Mouse (Mus musculus): ENCODE data around the gene Timm8b. TPM values are rescaled to one million over a fixed set of nuclear protein-coding genes. Genes with fewer than 3 reads are reported as not detected.

Timm8b gene
- 374 and 437 TPM in 2 replicates for polyA plus RNA-seq (2015; fragmentation: Nextera tagmentation; extraction: Ambion mirVana)

- peak within 1 kb of the TSS; percentile 82 for H3K27ac ChIP-seq
- peak within 1 kb of the TSS; percentile 86 for H3K4me3 ChIP-seq
- no peaks in the 10 kb centered on the region for H3K27me3 ChIP-seq
- ATAC-seq = peak; percentile 98
- H3K9me3 ChIP-seq (replicated peaks) = no peaks in the 10 kb centered on the region
- H3K4me2 ChIP-seq = peak within 1 kb of the TSS; percentile 77
- WGBS = 1% methylated on average over 48 of the region's 48 CpGs
- peaks cover 25% of the 10 kb centered on the region for H3K4me1 ChIP-seq
- peak within 1 kb of the TSS; percentile 89 for H3K9ac ChIP-seq
- peaks cover 49% of the 10 kb centered on the region for H3K36me3 ChIP-seq (ENCODE audit: poor library complexity, severe bottlenecking)
These were observed at the start of gene Timm8b, which contains the start of gene Sdhd for GRCm38 (mm10) chr9:50603189-50603997. Gene Timm8b (plus strand): TSS chr9:50603910. Gene Sdhd (minus strand): TSS chr9:50603812.

DNA sequence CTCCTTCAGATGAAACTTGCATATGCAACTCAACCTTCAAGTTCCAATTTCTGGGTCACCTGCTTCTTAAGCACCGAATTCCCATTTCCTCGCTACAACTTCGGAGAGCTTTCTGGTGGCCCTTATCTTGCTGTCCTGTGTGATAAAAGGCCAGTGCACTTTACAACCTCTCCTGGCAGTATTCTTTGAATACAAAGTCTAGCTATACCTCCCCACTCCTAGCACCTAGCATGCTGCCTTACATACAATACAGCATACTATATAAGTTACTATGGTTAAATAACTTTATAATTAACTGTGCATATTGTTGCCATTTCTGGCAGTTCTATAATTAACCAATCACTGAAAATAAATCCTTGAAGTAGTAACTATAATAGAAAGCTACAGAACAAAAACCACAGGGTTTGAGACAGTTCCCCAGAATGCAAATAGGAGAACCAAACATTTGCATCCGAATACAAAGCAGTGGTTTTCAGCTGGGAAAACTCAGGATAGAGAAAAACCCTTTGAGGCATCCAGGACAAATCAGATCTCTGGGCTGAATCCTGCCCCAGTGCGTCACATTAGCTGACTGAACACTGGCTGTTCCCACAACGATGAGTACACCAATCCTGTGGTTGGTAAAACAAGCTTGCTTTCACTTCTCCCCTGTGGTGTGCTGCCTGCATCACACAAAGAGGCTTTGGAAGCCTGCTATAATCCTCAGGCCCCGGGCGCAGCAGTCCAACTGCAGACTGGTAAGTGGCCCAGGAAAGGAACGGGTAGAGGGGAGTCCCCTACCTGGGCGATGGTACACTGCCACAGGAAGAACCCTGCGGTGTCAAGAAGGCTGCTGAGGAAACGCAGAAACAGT, 49.2 kb upstream of the Timm8b start, which contains the start of gene Il18:
TSS of gene Il18 (plus strand) at position 587 of the 853 bp plus-strand sequence.
- ATAC-seq = peak; percentile 95
- peak within 1 kb of the TSS; percentile 58 for H3K4me2 ChIP-seq
- H3K9me3 ChIP-seq (replicated peaks) = no peaks in the 10 kb centered on the region
- 12% methylated on average over 12 of the region's 12 CpGs for WGBS
- peak within 1 kb of the TSS; percentile 86 for H3K27ac ChIP-seq
- H3K36me3 ChIP-seq (ENCODE audit: poor library complexity, severe bottlenecking) = no peaks in the 10 kb centered on the region
- H3K4me3 ChIP-seq = peak within 1 kb of the TSS; percentile 22
- peak within 1 kb of the TSS; percentile 59; the same call in 1 of the 2 replicates for H3K9ac ChIP-seq
- peaks cover 19% of the 10 kb centered on the region for H3K4me1 ChIP-seq
- H3K27me3 ChIP-seq = no peaks in the 10 kb centered on the region

GRCm38 (mm10) chr9:50555094-50555446, 48.6 kb upstream of the Timm8b start, which contains the start of gene Bco2:
Gene Bco2 (minus strand): TSS chr9:50555181.
- ATAC-seq = peak; percentile 63; the same call in 1 of the 2 replicates
- Histone ChIP-seq H3K27ac (peak within 1 kb of the TSS; percentile 86), H3K4me3 (peak within 1 kb of the TSS; percentile 22), H3K9ac (peak within 1 kb of the TSS; percentile 59; the same call in 1 of the 2 replicates), H3K4me2 (peak within 1 kb of the TSS; percentile 58), H3K36me3 (ENCODE audit: poor library complexity, severe bottlenecking) (no peaks in the 10 kb centered on the region), H3K4me1 (peaks cover 19% of the 10 kb centered on the region), H3K9me3 (replicated peaks) (no peaks in the 10 kb centered on the region), H3K27me3 (no peaks in the 10 kb centered on the region)
- 3% methylated on average over 2 of the region's 2 CpGs for WGBS

DNA sequence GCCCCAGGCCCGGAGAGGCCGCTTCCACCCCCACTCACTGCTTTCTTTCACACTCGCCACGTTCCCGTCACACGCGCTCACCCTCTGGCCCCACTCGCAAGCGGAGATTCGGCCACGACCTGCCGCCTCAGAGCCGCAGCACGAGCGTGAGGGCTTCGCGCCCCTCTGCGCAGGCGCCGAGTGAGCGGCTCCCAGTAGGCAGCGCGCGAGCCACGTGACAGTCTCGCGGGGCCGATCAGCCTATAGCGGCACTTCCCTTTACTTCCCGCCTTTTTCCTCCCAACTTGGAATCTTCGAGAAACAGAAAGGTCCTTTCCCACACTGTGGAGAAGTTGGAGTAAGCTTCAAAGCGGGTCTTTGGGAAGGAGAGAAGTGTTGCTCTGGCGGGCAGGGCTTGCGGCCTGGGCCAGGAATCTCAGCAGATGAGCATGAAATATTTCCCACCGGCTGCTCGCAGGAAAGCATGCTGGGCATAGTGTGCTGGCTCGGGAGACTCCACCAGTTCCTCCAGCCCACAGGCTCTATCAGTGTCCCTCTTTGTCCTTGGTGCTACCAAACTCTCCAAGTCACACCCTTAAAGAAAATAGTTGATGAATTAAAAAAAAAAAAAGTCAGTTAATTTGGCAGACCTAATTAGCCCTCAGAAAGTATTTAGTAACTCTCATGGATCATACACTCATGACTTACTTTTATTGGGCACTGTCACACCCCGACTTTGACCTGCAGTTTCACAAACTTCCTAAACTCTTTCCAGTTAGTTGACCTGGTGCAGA, 42.4 kb upstream of the Timm8b start, which contains the start of gene Tex12:
TSS of gene Tex12 (minus strand) at position 181 of the 773 bp plus-strand sequence.
- H3K27ac ChIP-seq = no peak within 1 kb of the TSS
- H3K9me3 ChIP-seq (replicated peaks) = no peaks in the 10 kb centered on the region
- H3K4me3 ChIP-seq = no peak within 1 kb of the TSS
- no peaks in the 10 kb centered on the region for H3K4me1 ChIP-seq
- no peak within 1 kb of the TSS for H3K9ac ChIP-seq
- H3K4me2 ChIP-seq = no peak within 1 kb of the TSS
- H3K27me3 ChIP-seq = 0 out of 2 replicates have a peak, but pooled peaks cover 3% of the 10 kb centered on the region
- WGBS = 90% methylated on average over 38 of the region's 38 CpGs
- no peaks in the 10 kb centered on the region for H3K36me3 ChIP-seq (ENCODE audit: poor library complexity, severe bottlenecking)
- ATAC-seq = no peak

DNA sequence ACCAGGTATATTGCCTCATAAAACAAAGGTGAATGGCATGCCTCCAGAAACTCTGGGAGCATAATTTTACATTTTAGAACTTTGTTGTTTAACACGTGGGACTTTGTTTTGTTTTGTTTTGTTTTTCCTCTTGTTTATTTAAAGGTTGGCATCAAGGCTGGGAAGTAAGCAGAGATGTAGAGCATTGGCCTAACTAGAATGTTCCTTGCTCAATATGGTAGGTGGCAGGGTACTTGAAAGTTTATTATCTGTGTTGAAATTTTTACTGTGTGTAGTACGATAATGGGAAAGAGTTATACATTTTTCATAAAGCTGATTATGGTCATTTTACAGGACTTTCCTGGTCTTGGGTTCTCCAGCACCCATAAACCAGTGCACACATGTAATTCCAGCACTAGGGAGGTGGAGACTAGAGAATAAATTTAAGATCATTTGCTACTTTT, 41.8 kb upstream of the Timm8b start:
- ATAC-seq = no peak
- Histone ChIP-seq H3K9me3 (replicated peaks) (no peaks in the 10 kb centered on the region), H3K4me1 (no peaks in the 10 kb centered on the region), H3K4me3 (no peak overlapping the region), H3K9ac (no peak overlapping the region), H3K36me3 (ENCODE audit: poor library complexity, severe bottlenecking) (no peaks in the 10 kb centered on the region), H3K27me3 (0 out of 2 replicates have a peak, but pooled peaks cover 3% of the 10 kb centered on the region), H3K4me2 (no peak overlapping the region), H3K27ac (no peak overlapping the region)
- 84% methylated on average over 2 of the region's 2 CpGs for WGBS

- Histone ChIP-seq H3K27me3 (0 out of 2 replicates have a peak, but pooled peaks cover 3% of the 10 kb centered on the region), H3K27ac (no peak overlapping the region), H3K4me2 (no peak overlapping the region), H3K9ac (no peak overlapping the region), H3K4me1 (no peaks in the 10 kb centered on the region), H3K36me3 (ENCODE audit: poor library complexity, severe bottlenecking) (no peaks in the 10 kb centered on the region), H3K4me3 (no peak overlapping the region), H3K9me3 (replicated peaks) (no peaks in the 10 kb centered on the region)
- ATAC-seq = no peak
- WGBS = 80% methylated on average over 7 of the region's 7 CpGs
These were observed 38.5 kb upstream of the Timm8b start for GRCm38 (mm10) chr9:50565173-50565572.

DNA sequence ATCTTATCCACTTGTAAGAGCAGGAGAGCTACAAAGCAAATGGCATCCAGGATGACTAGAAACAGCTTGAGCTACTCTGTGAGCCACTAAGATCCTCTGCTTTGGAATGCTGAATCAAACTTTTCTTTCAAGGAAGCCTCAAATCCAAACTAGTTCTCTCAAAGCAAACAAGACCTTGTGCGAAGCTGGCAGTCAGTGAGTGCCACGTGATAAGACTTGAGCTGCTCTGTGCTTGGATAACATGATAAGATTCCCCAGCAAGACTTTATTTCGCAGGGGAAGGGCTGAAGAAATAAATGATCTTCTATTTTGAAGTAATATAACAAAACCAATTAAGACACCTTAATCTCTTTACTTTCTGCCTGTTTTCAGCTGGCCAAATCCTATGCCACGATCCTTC, 37.8 kb upstream of the Timm8b start:
- Histone ChIP-seq H3K4me1 (no peaks in the 10 kb centered on the region), H3K36me3 (ENCODE audit: poor library complexity, severe bottlenecking) (no peaks in the 10 kb centered on the region), H3K27ac (no peak overlapping the region), H3K4me2 (no peak overlapping the region), H3K4me3 (no peak overlapping the region), H3K27me3 (0 out of 2 replicates have a peak, but pooled peaks cover 3% of the 10 kb centered on the region), H3K9ac (no peak overlapping the region), H3K9me3 (replicated peaks) (no peaks in the 10 kb centered on the region)
- no peak for ATAC-seq
- 85% methylated on average over 4 of the region's 4 CpGs for WGBS

- Histone ChIP-seq H3K4me2 (no peak overlapping the region), H3K27ac (no peak overlapping the region), H3K27me3 (0 out of 2 replicates have a peak, but pooled peaks cover 3% of the 10 kb centered on the region), H3K9me3 (replicated peaks) (no peaks in the 10 kb centered on the region), H3K4me1 (no peaks in the 10 kb centered on the region), H3K9ac (no peak overlapping the region), H3K36me3 (ENCODE audit: poor library complexity, severe bottlenecking) (no peaks in the 10 kb centered on the region), H3K4me3 (no peak overlapping the region)
- no peak for ATAC-seq
- 88% methylated on average over 4 of the region's 4 CpGs for WGBS
These were observed 36.3 kb upstream of the Timm8b start for GRCm38 (mm10) chr9:50567372-50567771.

GRCm38 (mm10) chr9:50567881-50568280, 35.8 kb upstream of the Timm8b start:
- no peak overlapping the region for H3K27ac ChIP-seq
- no peak for ATAC-seq
- H3K4me1 ChIP-seq = no peaks in the 10 kb centered on the region
- no peak overlapping the region for H3K4me3 ChIP-seq
- no peaks in the 10 kb centered on the region for H3K9me3 ChIP-seq (replicated peaks)
- H3K36me3 ChIP-seq (ENCODE audit: poor library complexity, severe bottlenecking) = no peaks in the 10 kb centered on the region
- no peak overlapping the region for H3K9ac ChIP-seq
- WGBS = 90% methylated on average over 2 of the region's 2 CpGs
- no peak overlapping the region for H3K4me2 ChIP-seq
- 0 out of 2 replicates have a peak, but pooled peaks cover 3% of the 10 kb centered on the region for H3K27me3 ChIP-seq

DNA sequence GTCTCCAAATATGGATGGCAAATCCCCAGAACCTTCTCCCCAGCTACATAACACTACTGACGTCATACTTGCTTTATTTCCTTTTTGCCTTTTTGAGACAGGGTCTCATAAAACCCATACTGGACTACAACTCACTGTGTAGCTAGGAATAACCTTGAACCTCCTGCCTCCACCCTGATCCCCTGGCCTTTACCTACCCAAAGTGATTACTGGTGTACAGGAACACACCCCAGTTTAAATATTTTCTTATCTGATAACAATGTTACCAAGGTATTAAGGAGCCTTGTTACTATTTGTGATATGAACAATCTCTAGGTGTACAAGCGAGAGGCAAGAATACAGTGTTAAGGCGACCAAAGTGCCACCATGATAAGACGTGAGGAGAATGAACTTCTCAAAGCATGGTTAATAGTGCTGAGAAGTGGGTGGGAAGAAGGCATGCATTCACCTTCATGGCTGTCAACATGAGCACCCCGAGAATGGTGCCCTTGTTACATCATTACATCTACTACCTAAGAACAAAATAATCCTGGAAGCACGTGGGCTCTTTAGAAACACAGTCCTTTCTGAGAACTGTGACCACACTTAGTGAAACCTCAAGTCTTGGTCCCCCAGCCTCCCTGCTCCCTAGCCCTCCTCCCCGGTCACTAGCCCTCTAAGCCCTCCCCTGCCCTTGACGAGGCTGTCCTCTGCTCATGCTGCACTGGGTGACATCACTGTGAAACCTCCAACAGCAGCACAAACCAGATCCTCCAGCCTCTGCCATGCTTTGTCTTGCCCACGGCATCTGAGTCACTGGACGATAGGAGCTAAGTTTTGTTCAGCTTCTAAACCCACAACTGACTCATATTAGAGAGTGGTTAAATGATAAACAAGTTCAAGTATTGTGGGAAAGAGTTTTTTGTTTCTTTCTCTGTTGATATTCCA, 33.8 kb upstream of the Timm8b start:
- Histone ChIP-seq H3K4me1 (no peaks in the 10 kb centered on the region), H3K4me3 (no peak overlapping the region), H3K9me3 (replicated peaks) (no peaks in the 10 kb centered on the region), H3K4me2 (no peak overlapping the region), H3K9ac (no peak overlapping the region), H3K36me3 (ENCODE audit: poor library complexity, severe bottlenecking) (no peaks in the 10 kb centered on the region), H3K27me3 (0 out of 2 replicates have a peak, but pooled peaks cover 3% of the 10 kb centered on the region), H3K27ac (no peak overlapping the region)
- WGBS = 76% methylated on average over 10 of the region's 10 CpGs
- no peak for ATAC-seq

All from forebrain, embryonic 13.5 days (tissue).